Mouse (Mus musculus) neural tube, embryonic 15.5 days (tissue): ENCODE results near the gene Stpg4. TPM values are rescaled to one million over a fixed set of nuclear protein-coding genes. Genes with fewer than 3 reads are reported as not detected.

Source experiments
- ATAC-seq: fragments of 200-750 bp; cut with Nextera tagmentation; 2 replicates; pipeline ENCODE4 v1.8.0; 2017; ENCODE audit warnings: mild to moderate bottlenecking, moderate TSS enrichment, moderate library complexity; ENCODE audit not compliant: low FRiP score
- H3K27ac ChIP-seq: fragments of 300-500 bp; sonication (generic); replicated peaks from 2 replicates; pipeline ENCODE4 v1.5.1; 2015; ENCODE audit warnings: mild to moderate bottlenecking, inconsistent platforms
- H3K27me3 ChIP-seq: fragments of 300-500 bp; sonication (generic); replicated peaks from 2 replicates; pipeline ENCODE4 v1.6.1; 2015; ENCODE audit warnings: inconsistent platforms
- H3K36me3 ChIP-seq: fragments of 300-500 bp; sonication (generic); 2 replicates; pipeline ENCODE4 v1.6.1; 2015; ENCODE audit warnings: inconsistent platforms
- H3K4me1 ChIP-seq: fragments of 300-500 bp; sonication (generic); 2 replicates; pipeline ENCODE4 v1.6.1; 2015; ENCODE audit warnings: inconsistent platforms
- H3K4me2 ChIP-seq: fragments of 300-500 bp; sonication (generic); 2 replicates; pipeline ENCODE4 v1.6.1; 2015; ENCODE audit warnings: inconsistent platforms, mild to moderate bottlenecking, moderate library complexity
- H3K4me3 ChIP-seq: fragments of 300-500 bp; sonication (generic); replicated peaks from 2 replicates; pipeline ENCODE4 v1.5.1; 2015; ENCODE audit warnings: mild to moderate bottlenecking, inconsistent platforms
- H3K9ac ChIP-seq: fragments of 300-500 bp; sonication (generic); replicated peaks from 2 replicates; pipeline ENCODE4 v1.6.1; 2015; ENCODE audit warnings: mild to moderate bottlenecking, inconsistent platforms
- H3K9me3 ChIP-seq: fragments of 300-500 bp; sonication (generic); replicated peaks from 2 replicates; pipeline ENCODE4 v1.6.1; 2016; ENCODE audit warnings: inconsistent platforms
- WGBS: fragments of 180-500 bp; shearing (Covaris S2); methylation state at CpG from one replicate; pipeline ENCODE4 v1.1.7; 2015; ENCODE audit warnings: mixed read lengths; 5-methylcytosine and 5-hydroxymethylcytosine counted together
- polyA plus RNA-seq: library from polyadenylated mRNA; unstranded; fragments of >200 nt; fragmentation: Nextera tagmentation; extraction: Ambion mirVana; gene quantifications from 2 replicates; pipeline ENCODE4 v1.2.1, GENCODE M21; 2015

The Stpg4 gene
- polyA plus RNA-seq = 0.26 TPM in 1 of 2 replicates, not detected in the other

DNA sequence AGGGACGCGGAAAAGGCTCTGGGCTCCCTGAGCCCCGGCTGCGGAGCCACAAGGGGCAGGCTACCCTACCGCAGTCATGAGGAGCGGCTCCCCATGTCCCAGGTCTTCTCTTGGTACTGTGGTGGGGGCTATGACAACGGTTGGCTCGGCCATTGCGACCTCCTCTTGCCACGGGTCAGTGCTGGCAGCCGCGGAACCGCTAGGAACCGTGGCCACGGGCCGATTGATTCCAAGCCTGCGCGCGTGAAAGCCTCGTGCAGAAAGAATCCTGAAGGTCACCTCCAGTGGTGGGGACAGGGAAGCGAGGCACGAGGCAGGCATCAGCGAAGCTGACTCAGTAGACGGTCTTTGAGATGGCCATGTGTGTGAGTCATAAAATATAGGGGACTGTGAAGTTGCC, at the start of gene Stpg4:
Gene Stpg4 (minus strand): TSS at position 231 of the 400 bp plus-strand sequence.
- 57% methylated on average over 24 of the region's 24 CpGs for WGBS
- Histone ChIP-seq H3K9me3 (no peaks in the 10 kb centered on the region), H3K4me2 (no peak within 1 kb of the TSS), H3K27ac (no peak within 1 kb of the TSS), H3K4me1 (no peaks in the 10 kb centered on the region), H3K9ac (no peak within 1 kb of the TSS), H3K36me3 (peaks cover 30% of the 10 kb centered on the region), H3K4me3 (no peak within 1 kb of the TSS), H3K27me3 (no peaks in the 10 kb centered on the region)
- no peak; the same call in 1 of the 2 replicates for ATAC-seq

DNA sequence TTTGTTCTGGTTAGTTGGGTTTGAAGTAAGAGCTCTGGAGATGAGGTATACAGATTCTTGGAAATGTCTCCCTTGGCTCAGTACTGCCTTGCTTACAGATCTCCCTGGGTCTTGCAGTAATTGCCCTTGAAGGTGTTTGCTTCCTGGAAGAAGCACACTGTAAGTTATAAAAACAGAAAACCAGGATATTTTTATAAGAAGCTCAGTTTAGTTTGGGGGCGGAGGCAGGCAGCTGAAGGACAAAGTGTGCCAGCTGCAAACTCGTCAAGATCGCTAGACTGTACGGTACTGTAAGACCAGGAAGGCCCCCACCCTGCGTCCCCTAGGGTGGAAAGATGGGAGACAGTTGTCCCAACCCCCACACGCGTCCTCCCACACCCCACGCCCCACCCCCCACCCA, 47.8 kb upstream of the Stpg4 start:
- H3K36me3 ChIP-seq = no peaks in the 10 kb centered on the region
- no peak overlapping the region for H3K9ac ChIP-seq
- WGBS = 72% methylated on average over 8 of the region's 8 CpGs
- no peaks in the 10 kb centered on the region for H3K9me3 ChIP-seq
- H3K4me1 ChIP-seq = peaks cover 35% of the 10 kb centered on the region
- no peak for ATAC-seq
- no peak overlapping the region for H3K4me2 ChIP-seq
- H3K4me3 ChIP-seq = no peak overlapping the region
- H3K27ac ChIP-seq = no peak overlapping the region
- no peaks in the 10 kb centered on the region for H3K27me3 ChIP-seq

DNA sequence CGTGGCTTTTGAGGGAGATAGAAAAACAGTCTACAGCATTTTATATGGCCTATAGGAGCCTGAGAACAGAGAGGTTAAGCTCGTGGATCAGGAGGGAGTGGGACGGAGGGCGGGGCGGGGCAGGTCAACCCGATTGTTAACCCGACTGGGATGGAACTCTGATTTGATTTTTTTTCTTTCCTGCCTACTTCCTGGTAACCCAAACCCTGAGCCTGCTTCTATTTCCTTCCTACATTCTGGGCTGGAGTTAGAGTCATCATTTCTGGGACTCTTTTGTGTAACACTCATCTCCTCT, 46.9 kb upstream of the Stpg4 start:
- H3K4me3 ChIP-seq = peak overlapping the region; percentile 29
- H3K9ac ChIP-seq = peak overlapping the region; percentile 37
- ATAC-seq = peak; percentile 8; the same call in 1 of the 2 replicates
- no peaks in the 10 kb centered on the region for H3K27me3 ChIP-seq
- H3K4me2 ChIP-seq = peak overlapping the region; percentile 63
- no peaks in the 10 kb centered on the region for H3K9me3 ChIP-seq
- H3K4me1 ChIP-seq = peaks cover 35% of the 10 kb centered on the region
- peak overlapping the region; percentile 76 for H3K27ac ChIP-seq
- no peaks in the 10 kb centered on the region for H3K36me3 ChIP-seq
- 4% methylated on average over 7 of the region's 7 CpGs for WGBS

DNA sequence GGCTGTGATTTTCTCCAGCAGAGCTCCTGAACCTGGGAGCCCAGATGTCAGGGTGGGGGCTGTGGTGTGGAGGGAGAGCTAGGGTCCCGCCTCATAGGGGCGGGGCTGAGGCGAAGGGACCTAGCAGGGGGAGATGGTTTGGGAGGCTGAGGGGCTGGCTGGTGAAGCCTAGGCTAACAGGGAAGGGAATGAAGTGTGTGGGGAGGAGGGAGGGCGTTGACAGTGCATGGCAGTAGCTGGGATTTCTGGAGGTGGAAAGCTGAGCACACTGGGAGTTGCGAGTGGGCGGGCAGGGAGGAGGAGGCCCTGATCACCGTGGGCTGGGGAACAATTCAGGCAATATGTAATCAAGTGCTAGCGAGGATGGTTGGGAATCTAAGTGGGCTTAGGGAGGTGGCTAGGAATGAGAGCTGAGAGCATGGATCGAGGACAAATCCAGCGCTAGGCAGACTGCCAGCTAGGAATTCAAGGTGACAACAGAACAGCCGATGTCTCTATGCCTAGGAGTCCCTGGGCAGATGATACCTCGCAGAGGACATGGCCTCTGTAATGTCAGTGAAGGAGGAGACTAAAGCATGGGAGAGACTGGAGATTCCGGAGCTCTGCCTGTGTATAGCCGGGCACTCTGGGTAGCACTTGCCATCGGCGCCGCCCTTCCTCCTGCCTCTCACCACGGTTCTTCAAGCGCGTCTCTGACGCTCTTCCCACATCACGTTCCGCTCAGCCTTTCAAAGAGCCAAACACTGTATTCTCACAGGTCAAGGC, 46.4 kb upstream of the Stpg4 start:
- peak overlapping the region; percentile 29 for H3K4me3 ChIP-seq
- H3K9me3 ChIP-seq = no peaks in the 10 kb centered on the region
- H3K4me1 ChIP-seq = peaks cover 35% of the 10 kb centered on the region
- no peaks in the 10 kb centered on the region for H3K27me3 ChIP-seq
- ATAC-seq = peak; percentile 72
- H3K9ac ChIP-seq = peak overlapping the region; percentile 37
- no peaks in the 10 kb centered on the region for H3K36me3 ChIP-seq
- peak overlapping the region; percentile 76 for H3K27ac ChIP-seq
- 0% methylated on average over 23 of the region's 23 CpGs for WGBS
- peak overlapping the region; percentile 63 for H3K4me2 ChIP-seq

DNA sequence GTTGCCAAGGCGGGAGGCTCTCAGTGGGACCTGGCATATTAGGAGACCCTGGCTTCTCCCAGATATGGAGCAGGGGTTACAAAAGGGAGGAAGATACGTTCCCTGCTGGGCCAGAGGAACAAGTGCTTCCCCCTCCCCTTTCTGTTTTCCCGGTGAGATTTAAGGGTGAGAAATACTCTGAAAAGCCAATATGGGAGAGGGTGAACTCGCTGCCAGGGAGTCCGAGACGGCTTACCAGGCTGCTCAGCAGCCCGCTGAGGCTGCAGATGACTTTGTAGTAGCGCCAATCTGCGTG, 45.8 kb upstream of the Stpg4 start:
- H3K4me2 ChIP-seq = peak overlapping the region; percentile 63
- peak overlapping the region; percentile 29 for H3K4me3 ChIP-seq
- peak; percentile 6; the same call in 1 of the 2 replicates for ATAC-seq
- H3K4me1 ChIP-seq = peaks cover 31% of the 10 kb centered on the region
- peak overlapping the region; percentile 37 for H3K9ac ChIP-seq
- H3K36me3 ChIP-seq = no peaks in the 10 kb centered on the region
- peak overlapping the region; percentile 76 for H3K27ac ChIP-seq
- no peaks in the 10 kb centered on the region for H3K9me3 ChIP-seq
- WGBS = 8% methylated on average over 9 of the region's 9 CpGs
- H3K27me3 ChIP-seq = no peaks in the 10 kb centered on the region

DNA sequence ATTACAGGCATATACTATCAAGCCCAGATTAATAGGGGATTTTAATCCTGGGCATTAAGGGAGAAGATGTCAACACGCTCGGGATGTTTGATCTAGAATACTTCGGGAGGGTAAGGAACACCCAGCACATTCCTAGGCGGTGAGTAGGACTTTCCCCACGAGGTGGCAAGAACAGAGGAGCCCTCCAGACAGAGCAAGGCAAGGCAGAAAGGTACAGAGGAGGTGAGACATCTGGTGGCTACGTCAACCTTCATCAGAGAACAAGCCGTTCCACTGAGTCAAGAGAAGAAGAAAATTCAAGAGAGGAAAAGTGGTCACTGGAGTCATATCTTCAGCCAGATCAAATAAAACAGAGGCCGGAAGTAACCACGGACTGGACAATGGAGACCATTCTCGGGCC, 45.3 kb upstream of the Stpg4 start:
- no peaks in the 10 kb centered on the region for H3K9me3 ChIP-seq

DNA sequence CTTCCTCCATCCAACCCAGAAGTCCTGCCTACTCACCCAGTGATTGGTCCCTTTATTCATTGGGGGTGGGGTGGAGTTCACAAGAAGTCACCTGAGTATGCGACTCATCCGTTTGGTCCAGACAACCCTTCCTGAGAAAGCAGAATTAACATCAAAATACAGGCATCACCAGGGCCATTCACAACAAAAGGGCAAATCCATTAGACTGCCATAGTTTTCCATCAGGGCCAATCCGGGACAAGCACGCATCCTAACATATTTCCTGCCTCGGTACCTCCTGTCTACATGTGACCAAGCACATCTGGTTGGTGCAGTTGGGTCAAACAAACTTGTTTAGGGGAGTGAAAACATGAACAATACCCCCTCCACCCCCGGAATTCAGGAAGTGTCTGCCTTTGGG, 44.1 kb upstream of the Stpg4 start:
- Histone ChIP-seq H3K4me2 (no peak overlapping the region), H3K9ac (no peak overlapping the region), H3K27me3 (no peaks in the 10 kb centered on the region), H3K4me3 (no peak overlapping the region), H3K27ac (no peak overlapping the region), H3K36me3 (no peaks in the 10 kb centered on the region), H3K9me3 (no peaks in the 10 kb centered on the region), H3K4me1 (peaks cover 27% of the 10 kb centered on the region)
- WGBS = 60% methylated on average over 6 of the region's 6 CpGs
- ATAC-seq = no peak

More for the DNA sequence above, 45.3 kb upstream of the Stpg4 start:
- no peaks in the 10 kb centered on the region for H3K27me3 ChIP-seq
- no peak overlapping the region for H3K9ac ChIP-seq
- H3K4me1 ChIP-seq = peaks cover 31% of the 10 kb centered on the region
- peak overlapping the region; percentile 63 for H3K4me2 ChIP-seq
- H3K36me3 ChIP-seq = no peaks in the 10 kb centered on the region
- H3K27ac ChIP-seq = peak overlapping the region; percentile 76; the same call in 1 of the 2 replicates
- no peak for ATAC-seq
- 59% methylated on average over 10 of the region's 10 CpGs for WGBS
- no peak overlapping the region for H3K4me3 ChIP-seq

DNA sequence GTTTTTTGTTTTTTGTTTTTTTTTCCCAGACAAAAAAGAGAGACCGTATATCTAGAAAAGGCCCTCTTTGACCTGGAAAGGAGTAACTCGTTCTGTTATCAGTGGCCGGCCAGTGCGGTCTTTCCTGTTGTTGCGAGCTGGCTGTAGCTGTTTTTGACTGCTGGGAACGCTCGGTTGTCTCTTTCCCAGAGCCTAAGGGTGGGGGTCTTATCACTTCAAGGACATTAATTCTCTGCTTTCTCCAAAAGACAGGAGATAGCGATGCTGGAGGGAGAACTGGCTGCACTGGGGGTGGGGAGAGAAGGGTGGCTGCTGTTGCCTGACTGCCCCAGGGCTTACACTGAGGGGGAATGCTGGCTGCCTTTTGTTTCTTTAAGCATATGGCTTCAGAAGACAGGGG, 43.3 kb upstream of the Stpg4 start:
- Histone ChIP-seq H3K27ac (no peak overlapping the region), H3K36me3 (no peaks in the 10 kb centered on the region), H3K9ac (no peak overlapping the region), H3K4me1 (peaks cover 27% of the 10 kb centered on the region), H3K4me2 (no peak overlapping the region), H3K4me3 (no peak overlapping the region), H3K27me3 (no peaks in the 10 kb centered on the region), H3K9me3 (no peaks in the 10 kb centered on the region)
- WGBS = 79% methylated on average over 8 of the region's 8 CpGs
- ATAC-seq = no peak

DNA sequence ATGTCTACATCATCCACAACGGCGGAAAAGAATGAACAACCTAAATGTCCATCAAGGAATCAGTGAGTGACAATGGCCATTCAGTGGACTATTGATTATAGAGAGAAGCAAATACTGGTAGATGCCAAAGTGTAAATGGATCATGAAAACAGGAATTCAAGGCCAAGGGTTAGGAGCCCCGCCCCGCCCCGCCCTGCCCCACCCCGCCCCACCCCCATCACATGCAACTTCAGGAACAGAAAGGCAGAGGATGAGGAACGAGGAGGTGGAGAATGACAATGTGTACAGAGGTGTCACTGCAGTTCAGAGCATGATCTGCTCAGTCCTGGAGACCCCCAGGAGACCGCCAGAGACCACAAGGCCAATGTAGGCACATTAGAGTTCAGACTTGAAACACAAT, 42.7 kb upstream of the Stpg4 start:
- Histone ChIP-seq H3K9me3 (no peaks in the 10 kb centered on the region), H3K9ac (no peak overlapping the region), H3K4me1 (peaks cover 25% of the 10 kb centered on the region), H3K27me3 (no peaks in the 10 kb centered on the region), H3K27ac (no peak overlapping the region), H3K4me3 (no peak overlapping the region), H3K4me2 (no peak overlapping the region), H3K36me3 (no peaks in the 10 kb centered on the region)
- no peak for ATAC-seq
- WGBS = 64% methylated on average over 8 of the region's 8 CpGs

DNA sequence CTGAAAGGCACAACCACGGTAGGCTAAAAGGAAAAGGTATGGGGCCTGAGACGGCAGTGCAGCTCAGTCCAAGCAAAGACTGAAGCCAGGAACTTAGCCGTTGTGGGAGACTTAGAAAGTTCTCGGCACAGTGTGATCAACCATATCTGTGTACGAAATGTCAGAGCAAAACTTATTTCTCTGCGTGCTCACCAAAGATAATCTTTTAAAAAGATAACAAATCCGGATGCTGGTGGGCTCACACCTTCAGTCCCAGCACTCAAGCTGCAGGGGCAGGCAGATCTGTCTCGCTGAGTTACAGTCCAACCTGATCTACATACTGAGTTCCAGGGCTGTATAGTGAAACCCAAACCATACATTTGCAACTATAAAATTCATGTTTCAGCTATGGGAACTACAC, 41.9 kb upstream of the Stpg4 start:
- H3K4me2 ChIP-seq = no peak overlapping the region
- H3K9me3 ChIP-seq = no peaks in the 10 kb centered on the region
- 85% methylated on average over 8 of the region's 8 CpGs for WGBS
- ATAC-seq = no peak
- no peaks in the 10 kb centered on the region for H3K27me3 ChIP-seq
- H3K4me1 ChIP-seq = peaks cover 17% of the 10 kb centered on the region
- H3K9ac ChIP-seq = no peak overlapping the region
- no peaks in the 10 kb centered on the region for H3K36me3 ChIP-seq
- H3K4me3 ChIP-seq = no peak overlapping the region
- no peak overlapping the region for H3K27ac ChIP-seq

DNA sequence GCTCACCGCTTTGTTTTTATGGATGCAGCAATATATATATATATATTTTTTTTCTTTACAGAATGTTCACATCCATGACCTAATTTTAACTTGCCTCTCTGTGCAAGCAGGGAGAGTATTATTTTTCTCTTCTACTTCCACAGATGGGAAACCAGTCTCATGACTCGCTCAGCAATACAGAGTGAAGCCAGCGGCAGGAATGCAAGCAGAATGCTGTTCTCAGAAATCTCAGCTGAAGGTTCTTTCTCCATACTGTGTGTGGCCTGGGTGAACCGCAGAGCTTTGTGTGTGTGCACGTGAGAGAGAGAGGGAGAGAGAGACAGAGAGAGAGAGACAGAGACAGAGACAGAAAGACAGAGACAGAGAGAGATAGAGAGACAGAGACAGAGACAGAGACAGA, 41.1 kb upstream of the Stpg4 start:
- WGBS = 77% methylated on average over 5 of the region's 5 CpGs
- no peaks in the 10 kb centered on the region for H3K36me3 ChIP-seq
- no peak overlapping the region for H3K27ac ChIP-seq
- no peak overlapping the region for H3K4me2 ChIP-seq
- peaks cover 8% of the 10 kb centered on the region for H3K4me1 ChIP-seq
- ATAC-seq = no peak
- no peak overlapping the region for H3K9ac ChIP-seq
- no peaks in the 10 kb centered on the region for H3K27me3 ChIP-seq
- H3K4me3 ChIP-seq = no peak overlapping the region
- no peaks in the 10 kb centered on the region for H3K9me3 ChIP-seq

DNA sequence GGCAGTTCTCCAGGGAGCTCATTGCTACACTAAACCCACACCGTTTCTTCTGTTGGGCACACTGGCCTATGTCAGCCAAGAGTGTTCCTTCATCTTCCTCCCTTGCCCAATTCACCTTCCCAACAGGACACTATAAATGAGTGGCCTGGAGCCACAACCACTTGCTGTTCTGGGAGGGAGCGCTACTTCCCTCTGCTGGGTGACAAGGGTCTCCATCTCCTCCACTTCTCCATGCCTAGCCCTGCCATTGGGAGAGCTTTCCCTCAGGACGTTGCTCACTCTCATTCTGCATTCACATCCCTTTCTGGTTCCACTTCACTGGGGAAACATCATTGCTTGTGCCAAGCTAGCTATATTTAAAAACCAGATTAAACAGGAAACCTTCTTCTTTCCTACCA, 34.0 kb upstream of the Stpg4 start:
- Histone ChIP-seq H3K36me3 (no peaks in the 10 kb centered on the region), H3K9me3 (no peaks in the 10 kb centered on the region), H3K4me3 (no peak overlapping the region), H3K9ac (no peak overlapping the region), H3K4me1 (peaks cover 49% of the 10 kb centered on the region), H3K27me3 (no peaks in the 10 kb centered on the region), H3K4me2 (peak overlapping the region; percentile 40; the same call in 1 of the 2 replicates), H3K27ac (peak overlapping the region; percentile 77; the same call in 1 of the 2 replicates)
- no peak for ATAC-seq
- WGBS = 30% methylated on average over 3 of the region's 3 CpGs
